Mouse (Mus musculus) fibroblast of lung, adult 2 months (primary cell): Measurements from ENCODE around the gene Akt1s1.

Source experiments
- DNase-seq: peaks from one replicate; pipeline ENCODE4 v3.0.0-alpha.2; 2011; ENCODE audit warnings: low read depth

The Akt1s1 gene

DNA sequence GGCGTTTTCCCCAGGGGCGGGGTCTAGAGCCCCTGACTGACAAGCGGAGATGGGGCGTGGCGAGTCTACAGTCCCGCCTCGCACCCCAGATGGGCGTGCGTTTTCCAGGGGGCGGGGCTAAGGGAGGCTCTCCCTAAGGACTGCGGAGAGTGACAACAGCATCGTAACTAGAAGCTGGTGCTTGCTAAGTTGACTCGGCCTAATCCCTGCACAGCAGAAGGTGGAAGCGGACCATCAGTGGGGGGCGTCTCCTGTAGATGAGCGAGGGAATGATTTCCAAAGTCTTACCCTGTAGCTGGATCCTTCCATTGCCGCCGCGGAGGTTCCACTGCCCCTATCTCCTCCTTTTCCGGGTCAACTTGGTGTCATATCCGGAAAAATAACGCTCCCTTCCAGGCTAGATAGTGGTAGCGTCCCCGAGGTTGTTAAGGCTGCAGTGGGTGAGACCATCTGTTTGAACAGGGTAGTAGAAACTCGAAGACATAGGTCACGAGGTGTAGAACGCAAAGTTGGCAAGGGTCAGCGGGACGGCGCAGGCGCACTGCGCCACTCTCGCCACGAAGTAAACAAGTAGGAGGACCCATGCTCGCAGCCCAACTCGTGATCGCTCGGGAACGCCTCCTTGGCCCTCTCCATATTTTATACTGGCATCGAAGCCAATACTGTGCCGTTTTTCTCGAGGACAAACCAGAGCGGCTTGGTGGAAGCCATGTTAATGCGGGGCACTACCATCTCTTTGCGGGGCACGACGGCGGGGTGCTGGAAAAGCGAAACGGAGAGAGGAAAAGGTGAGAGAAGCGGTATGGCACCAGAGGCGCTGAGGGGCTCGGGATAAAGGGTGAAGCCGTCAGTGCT lies at the start of gene Akt1s1, which contains the start of gene Tbc1d17:
Gene Akt1s1 (plus strand): TSS at position 431 of the 855 bp plus-strand sequence.
Gene Tbc1d17 (minus strand): TSS at position 519 of the 855 bp plus-strand sequence.
- peak; percentile 100 for DNase-seq

DNA sequence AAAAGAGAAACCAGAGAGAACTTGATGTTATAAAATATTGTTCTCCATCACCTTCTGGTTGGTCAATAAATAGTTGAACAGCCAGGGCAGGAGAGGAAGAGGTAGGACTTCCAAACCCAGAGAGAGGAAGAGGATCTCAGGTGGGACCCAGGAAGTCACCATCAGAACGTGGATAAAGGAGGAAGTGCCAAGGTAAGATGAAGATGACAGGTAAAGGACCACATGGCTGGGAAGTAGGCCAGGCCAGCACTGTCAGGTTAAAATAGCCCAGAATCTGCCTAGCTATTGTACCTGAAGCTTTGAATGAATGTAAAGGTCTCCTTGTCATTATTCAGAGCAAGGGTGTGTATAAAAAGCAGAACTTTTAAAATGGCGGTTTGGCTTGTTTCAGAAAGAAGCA lies 39.9 kb upstream of the Akt1s1 start:
- no peak for DNase-seq

DNA sequence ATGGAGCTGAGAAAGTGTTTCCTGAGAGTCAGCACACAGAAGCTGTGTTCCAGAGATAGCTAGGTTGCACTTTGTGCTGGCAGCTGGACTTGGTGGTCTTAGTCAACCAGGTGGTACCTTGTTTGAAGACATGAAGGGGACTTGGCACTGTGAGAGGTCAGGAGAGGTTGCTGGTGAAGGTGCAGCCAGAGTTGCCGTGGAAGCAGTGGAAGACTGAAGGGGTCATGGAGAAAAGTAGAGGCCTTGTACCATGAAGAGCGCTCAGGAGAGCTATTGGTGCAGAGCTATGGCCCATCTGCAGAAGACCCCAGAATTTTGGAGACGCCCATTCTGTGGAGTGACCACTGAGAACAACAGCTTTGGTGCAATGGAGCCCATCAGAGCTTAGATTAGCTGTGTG lies 39.3 kb upstream of the Akt1s1 start:
- no peak for DNase-seq

DNA sequence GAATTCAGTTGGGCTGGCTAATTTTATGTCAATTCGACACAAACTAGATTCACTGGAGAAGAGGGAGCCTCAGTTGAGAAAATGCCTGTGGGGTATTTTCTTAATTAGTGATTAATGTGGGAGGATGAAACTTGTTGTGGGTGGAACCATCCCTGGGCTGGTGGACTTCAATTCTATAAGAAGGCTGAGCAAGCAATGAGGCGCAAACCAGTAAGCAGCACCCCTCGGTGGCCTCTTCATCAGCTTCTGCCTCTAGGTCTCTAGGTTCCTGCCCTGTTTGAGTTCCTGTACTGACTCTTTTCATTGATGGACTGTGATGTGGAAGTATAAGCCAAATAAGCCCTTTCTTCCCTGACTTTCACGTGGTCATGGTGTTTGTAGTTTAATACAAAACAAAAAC lies 38.4 kb upstream of the Akt1s1 start:
- DNase-seq, result no peak

DNA sequence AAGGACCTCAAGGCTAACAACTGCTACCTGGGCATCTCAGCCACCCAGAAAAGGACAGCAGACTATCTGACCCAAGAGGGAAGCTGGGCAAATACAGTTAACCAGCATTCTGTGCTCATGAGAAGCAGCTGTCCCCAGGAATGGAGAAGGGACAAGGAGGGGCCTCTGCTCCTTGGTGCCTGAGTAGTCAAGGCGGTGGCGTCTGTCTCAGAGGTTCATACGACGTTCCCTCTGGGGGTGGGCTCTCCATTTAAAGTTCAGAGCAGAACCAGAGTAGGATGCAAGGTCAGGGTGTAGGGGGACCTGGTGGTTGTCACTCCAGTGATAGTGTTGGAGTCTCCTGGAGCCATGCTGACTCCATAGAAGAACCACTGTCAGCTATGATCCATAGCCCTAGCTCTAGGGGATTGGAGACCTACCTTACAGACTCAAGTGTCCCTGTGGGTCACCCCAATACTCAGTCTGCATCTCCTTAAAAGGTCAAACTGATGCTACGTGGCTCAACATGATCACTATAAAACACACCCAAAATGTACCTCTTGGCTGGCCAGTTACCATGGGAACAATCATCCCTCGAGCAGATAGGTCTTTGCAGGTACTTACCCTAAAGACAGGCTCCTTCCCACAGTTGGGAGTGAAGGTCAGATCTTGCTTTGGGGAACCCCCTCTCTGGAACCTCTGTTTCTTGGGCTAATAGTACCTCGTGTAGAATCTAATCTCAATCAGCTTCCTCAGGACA lies 37.8 kb upstream of the Akt1s1 start:
- DNase-seq, result no peak

DNA sequence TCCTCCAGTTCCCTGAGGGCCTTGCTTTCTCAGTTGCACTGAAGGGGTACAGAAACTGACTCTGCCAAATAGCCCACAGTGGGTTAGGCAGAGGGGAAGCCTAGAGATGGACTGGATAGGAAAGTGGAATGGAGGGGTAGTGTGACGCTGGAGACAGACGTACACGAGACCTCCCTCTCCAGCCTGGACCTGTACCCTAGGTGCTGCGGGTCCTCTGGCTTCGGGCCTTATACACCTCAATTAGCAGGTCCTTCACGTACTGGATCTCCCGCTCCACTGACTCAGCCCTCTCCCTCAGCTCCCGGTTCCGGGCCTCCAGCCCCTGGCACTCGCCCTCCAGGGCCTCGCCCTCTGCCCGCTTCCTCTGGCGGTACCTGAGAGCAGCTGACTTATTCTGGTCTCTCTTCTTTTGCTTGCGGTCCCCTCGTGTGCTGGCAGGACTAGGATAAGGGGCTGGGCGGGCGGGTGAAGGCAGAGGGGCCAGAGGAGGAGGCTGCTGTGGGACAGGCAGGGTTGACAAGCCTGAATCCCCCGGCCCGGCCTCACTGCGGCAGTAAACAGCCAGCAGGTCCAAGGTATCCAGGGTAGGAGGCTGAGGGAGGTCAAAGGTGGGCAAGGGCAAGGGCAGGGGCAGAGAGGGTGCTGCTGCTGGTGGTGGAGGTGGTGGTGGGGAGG lies 36.0 kb upstream of the Akt1s1 start:
- DNase-seq, result no peak

DNA sequence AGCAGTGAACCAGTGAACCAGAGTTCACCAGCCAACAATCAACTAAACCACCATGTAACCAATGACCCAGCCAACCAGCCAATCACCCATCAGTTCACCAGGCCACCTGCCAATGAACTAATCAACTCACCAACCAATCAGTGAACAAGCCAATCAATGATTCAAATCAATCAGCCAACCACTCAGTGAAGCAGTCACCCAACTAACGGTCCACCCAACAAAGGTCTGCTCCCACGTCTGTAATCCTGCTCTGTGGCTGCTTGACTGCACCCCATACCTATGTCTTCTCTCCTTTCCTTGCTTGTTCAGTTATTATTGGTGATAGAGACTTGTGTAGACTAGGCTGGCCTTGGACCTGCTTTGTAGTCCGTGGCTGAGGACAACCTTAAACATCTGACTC lies 34.8 kb upstream of the Akt1s1 start:
- no peak for DNase-seq

DNA sequence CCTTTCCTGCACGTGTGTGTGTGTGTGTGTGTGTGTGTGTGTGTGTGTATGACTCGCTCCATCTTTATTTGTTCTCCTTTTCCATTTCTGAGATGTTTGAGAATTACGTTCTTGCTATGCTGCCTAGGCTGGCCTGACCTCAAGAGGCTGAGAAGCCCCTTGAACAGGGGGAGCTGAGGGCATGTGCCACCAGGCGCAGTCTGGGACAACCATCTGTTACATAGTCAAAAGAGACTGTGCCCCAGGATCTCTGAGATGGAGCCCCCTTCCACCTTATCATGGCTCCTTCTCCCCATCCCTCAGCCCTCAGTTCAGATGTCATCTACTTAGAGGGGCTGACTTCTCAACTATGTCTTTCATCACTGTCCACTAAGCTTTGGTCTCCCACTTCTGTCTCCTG lies 34.4 kb upstream of the Akt1s1 start:
- DNase-seq, result no peak

DNA sequence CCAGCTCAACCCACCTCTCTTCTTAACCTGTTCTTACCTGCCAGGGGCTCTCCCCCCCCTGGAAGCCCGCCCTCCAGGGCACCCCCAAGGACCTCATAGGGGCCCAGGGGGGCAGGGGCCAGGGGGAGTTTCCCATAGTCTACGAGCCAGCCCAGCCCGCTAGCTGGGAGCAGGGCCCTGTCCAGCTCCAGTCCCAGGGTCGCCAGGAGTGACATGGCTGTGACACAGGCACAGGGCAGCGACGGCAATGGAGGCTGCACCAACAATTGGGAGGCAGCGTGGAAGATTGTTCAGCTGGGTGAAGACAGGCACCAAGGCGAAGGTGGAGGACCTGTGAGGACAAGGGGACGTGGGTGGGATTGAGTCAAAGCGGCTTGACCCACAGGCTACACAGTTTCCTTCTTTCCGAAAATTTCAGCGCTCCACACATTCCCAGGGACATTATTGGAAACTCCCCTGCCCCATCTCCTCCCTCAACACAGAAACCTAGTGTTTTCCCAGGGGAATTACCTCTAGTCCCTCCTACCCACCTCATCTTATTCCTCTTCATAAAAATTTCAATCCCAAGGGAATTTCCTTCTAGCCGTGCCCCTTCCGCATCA lies 33.7 kb upstream of the Akt1s1 start:
- no peak for DNase-seq

DNA sequence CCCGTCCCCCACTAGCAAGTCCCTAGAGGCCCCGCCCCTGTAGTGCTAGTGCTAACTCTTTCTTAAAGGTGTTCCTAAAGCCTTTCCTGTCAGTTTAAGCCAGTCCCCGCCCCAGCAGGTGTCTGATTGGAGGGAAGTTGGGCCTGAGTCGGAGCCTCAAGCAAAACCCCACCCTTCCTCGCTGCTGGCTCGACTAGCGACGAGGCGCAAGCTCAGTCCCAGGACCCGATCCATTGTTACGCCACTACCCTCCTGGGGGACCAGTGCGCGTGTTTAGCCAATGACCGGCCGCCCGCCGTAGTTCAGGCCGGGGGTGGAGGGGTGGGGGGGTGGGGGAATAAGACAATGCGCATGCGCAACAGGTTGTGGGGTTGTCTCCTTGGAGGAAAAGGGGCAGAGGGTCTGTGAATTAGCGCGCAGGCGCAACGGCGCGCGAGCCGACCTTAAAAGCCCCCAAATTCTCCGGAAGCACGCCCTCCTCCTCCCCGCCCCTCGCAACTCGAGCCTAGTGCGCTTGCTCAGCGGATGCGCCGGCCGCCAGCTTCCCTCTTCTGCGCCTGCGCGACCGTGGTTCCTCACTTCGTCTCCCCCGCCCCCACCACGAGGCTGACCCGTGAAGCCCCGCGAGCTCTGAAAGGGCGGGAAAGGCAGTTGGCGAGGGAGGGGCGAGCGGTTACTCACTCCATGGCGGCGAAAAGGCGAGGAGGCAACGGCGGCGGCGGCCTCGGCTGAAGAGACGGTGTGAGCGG lies 32.9 kb upstream of the Akt1s1 start, which contains the start of the genes Nup62 and Il4i1:
Gene Nup62 (plus strand): TSS at position 368 of the 749 bp plus-strand sequence.
Gene Il4i1 (plus strand): TSS at position 667 of the 749 bp plus-strand sequence.
- peak; percentile 90 for DNase-seq

DNA sequence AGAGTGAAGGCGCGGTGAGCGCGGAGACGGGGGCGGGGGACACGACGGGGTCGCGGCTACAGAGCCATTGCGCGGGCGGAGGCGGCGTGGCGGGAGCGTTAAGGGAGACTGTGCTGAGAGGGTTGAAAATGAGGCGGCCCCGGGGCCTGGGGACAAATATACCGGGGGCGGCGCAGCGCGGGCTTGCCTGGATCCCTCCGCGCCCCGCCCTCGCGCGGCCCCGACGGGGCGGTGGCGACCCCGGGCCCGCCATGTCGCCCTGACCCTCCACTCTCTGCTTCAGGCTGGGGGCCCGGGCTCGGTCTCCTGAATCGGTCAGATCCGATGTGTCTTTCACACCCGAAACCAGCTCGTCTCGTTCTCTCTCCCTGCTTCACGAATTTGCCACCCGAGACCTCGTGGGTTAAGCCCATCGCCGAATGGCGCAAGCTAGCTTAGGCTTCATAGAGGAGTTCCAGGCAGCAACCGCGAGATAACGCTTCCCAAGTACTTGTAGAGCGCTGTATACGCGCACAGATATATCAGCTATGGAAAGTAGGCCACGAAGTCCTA lies 32.2 kb upstream of the Akt1s1 start, which contains the start of gene Atf5:
Gene Atf5 (minus strand): TSS at position 189 of the 552 bp plus-strand sequence.
- DNase-seq, result peak; percentile 28

DNA sequence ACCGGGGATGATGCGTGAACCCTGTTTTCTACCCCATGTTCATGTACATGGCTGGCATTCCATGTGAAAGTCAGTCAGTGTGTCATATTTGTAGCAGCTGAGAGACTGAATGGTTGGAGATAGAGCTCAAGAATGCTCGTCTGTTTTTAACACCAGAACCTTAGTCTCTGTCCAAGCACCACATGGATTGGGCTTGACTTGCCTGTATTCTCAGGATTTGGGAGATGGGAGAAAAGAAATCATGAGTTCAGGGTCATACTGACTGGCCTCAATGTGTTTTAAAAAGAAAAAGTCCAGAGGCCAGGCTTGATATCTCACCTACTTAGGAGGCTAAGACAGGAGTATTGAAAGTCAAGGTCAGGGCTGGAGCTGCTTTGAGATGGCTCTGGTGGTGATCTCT lies 31.4 kb upstream of the Akt1s1 start:
- DNase-seq, result no peak

DNA sequence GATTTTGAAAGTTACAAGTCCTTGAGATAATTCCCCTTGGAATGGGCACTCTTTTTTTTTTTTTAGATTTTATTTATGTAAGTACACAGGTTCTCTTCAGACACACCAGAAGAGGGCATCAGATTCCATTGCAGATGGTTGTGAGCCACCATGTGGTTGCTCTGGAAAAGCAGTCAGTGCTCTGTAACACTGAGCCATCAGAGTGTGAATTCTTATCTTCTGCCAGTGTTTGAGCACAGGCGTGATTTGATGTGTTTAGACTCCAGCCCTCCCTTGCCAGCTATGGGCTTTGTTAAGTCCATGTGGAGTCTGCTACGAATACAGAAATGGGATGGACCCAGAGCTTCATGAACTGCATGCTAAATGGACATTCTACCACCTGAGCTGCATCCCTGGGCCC lies 30.6 kb upstream of the Akt1s1 start:
- peak; percentile 28 for DNase-seq

DNA sequence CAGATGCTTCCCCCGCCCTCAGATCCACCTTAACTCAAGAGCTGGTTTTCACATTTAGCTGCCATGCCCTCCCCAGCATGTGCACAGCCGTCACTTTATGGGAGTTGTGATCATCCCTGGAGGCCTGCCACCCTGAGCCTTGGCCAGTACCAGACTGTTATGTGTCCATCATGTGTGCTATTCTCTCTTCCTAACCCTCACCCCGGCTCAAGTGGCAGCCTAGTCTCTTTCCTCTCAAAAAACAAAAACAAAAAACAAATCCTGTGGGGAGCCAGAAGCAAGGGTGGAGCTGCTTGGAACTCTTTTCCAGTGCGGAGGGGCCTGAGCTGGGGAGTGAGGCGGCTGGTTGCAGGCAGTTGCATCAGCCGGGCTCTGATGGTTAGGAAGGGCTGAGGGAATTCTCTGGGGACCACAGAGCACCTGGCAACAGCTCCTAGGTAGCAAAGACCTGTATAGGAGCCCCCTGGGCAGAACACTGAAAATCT lies 30.0 kb upstream of the Akt1s1 start:
- peak; percentile 67 for DNase-seq

DNA sequence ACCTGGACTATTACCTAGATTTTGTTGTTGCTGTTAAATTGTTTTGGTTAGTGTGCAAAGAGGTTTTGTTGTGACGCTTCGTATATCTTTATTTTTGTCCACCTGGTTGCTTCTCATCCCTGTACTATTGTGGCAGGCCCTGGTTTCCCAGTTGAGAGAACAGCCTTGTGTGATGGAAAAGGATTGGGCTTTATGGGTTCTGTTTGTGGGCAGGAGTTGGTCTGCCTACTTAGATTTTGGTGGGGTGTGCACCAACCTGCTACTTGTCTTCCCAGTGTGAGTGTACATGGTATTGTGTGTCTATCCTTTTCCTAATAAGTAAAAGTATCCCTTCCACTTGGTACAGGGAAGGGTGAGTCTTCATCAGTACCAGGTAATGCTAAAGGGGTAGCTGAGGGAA lies 29.4 kb upstream of the Akt1s1 start:
- no peak for DNase-seq

DNA sequence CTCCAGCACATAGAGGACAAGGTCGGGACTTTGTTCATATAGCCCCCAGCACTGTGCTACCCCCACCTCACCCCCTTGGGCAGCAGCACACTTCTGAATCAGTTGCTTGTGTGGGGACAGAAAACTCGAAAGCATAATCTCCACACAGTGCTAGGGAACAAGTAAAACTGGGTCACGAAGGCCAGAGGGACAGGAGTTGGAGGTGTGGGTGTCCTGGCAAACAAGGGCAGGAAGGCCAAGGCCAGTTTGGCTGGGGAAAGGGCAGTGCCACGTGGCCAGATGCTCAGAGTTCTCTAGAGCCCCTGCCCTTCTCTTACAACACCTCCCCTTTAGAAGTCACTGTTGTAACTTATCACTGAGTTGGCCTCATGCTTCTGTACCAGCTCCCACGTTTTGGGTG lies 28.9 kb upstream of the Akt1s1 start:
- DNase-seq, result no peak

DNA sequence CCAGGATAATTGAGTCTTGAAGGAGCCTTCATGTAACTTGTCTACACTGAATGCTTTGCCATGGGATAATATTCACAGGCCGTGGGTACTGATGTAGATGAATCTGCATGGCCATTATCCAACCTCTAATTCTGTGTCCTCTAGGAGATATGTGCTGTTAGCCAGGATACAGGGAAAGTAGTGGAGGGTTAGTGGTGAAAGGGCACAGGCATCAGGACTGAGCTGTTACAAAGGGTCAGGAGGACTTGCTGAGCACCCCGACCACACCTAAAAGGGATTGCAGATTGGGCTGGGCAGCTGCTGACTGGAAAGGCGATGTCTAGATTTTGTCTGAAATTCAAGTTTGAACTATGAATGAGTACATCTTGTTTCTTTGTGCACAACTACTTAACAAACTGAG lies 28.3 kb upstream of the Akt1s1 start:
- no peak for DNase-seq

DNA sequence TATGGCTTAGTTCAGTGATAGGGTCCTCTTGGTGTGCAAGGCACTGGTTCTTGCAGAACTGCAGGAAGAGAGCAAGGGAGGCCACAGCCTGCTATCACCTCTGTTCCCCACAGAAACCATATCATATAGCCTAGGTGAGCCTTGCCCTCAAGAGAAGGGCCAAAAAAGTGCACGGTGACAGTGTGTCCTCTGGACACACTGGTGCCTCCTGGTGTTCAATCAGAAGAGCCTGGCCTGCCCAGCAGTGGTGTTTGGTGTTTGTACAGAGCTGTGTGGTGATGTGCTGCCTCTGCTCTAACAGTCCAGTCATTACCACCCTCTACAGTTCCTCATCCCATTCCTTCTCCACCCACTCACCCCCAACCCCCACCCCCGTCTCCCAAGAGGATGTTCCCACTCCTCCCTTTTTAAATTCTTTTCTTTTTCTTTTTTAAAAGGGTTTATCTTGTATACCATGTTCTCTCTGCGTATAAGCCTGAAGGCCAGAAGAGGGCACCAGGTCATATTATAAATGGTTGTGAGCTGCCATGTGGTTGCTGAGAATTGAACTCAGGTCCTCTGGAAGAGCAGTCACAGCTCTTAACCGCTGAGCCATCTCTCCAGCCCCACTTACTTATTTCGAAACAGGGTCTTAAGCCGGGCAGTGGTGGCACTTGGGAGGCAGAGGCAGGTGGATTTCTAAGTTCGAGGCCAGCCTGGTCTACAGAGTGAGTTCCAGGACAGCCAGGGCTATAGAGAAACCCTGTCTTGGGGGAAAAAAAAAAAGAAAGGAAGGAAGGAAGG lies 26.9 kb upstream of the Akt1s1 start:
- no peak for DNase-seq

DNA sequence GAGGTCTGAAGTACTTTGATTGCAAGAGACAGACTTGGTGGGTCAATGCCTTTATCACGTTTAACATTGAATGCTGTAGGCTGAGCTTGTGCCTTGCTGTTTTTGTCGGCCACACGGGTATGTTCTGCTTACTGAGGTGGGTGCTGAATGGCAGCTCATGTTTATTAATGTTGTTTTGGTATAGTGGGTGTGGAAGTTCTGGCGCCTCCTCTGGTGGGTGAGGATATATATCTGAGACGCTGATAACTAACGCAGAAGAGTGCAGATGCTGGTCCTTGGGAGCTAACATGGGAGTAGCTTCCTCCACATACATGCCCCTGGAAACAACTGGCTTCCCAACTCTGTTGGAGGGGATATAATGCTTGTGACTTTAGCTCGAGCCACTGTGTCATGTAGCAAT lies 25.4 kb upstream of the Akt1s1 start:
- DNase-seq, result no peak

DNA sequence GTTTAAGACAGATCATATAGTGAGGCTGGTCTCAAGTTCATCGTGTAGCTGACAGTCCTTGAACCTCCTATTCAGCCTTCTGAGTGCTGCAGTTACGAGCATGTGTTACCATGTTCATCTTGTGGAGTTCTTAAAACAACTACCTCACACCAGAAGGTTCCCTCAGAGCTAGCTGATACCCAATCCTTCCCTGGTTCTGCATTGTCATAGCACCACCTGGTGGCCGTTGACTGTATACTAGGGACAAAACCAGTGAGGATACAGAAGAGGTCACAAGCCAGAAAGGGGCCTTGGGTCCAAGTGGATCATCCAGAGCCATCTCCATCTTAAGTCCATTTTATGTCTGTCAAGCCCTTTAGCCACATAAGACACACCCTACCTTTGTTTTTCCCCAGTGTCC lies 23.9 kb upstream of the Akt1s1 start:
- DNase-seq, result peak; percentile 40
